Mouse (Mus musculus): ENCODE data around the gene Bsn. TPM values are rescaled to one million over a fixed set of nuclear protein-coding genes. Genes with fewer than 3 reads are reported as not detected.
"Not testable (repeated sequence)": the region's sequence is repeated elsewhere in the genome, so short reads cannot be mapped to it uniquely, and the experiment has no call there.

The Bsn gene
- total RNA-seq, 4 experiments from 2014 or later: 0.02 to 0.07 (median 0.04) TPM

DNA sequence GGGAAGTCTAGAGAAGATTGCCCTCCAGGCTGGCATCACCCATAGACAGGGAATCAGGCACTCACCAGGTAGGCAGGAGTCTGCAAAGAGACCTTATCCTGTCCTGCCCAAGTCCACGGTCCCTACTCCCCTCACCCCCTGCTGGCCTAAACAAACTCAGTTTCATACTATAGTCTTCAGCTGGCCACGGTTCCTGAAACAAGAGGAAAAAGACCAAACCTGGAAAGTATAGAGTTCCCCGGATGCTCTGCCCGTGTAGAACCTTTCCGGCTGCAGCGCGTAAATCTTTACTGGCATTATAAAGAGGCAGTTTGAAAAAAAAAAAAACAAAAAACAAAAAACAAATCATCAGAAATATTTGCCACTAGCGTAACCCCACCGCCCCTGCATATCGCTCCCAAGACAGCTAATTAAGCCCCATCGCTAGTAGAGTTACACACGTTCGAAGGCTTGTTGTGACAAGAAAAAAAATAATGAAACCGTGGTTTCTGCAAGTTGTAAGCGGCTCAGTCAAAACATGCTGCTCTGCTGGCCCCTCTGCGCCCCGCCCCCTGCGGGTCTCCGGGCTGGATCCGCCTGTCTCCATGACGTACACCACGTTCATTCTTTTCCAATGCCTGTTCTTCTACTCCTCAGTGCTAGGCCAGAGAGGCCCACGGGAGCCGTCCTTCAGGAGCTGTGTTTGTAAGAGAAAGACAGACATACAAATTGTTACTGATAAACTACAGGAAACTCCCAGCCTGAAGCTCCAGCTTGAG, 6.9 kb upstream of the Bsn start:
- DNase-seq (ENCODE audit: low spot score in 2 of 2): no peak

GRCm38 (mm10) chr9:108196222-108196621, 6.0 kb upstream of the Bsn start:
- DNase-seq (ENCODE audit: low spot score in 2 of 2): not testable (repeated sequence)

DNA sequence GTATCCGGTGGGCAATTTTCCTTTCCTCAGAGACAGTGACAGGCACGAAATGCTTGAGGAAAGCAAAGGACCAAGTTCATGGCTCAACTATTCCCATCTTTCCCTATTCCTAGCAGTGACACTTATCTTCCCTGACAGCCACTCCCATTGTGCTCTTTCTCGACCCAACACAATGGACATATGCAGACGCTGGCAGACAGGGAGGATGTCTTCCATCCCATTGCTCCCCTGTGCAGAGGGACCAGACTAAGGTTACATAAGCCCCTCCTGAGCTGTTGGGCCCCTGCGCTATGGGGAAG, 747 bp downstream of the Bsn start:
- no peak for DNase-seq (ENCODE audit: low spot score in 2 of 2)

DNA sequence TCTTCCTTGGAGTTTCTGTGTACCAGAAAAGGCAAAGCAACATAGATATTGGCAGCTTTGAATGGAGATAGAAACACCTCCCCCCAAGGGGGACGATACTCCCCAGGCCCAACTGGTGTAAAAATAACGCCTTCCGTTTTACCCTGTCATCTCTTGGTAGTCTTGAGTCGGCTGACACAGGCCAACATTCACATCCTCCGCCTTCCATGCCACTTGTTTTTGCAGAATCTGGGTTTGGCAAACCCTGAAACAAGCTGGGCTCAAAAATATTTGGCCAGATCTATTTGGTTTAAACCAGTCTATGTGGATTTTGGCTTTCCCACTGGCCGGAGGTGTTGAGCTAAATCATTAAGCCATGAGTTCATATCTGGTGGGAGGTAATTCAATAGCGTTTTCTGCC, 1.2 kb downstream of the Bsn start:
- no peak for DNase-seq (ENCODE audit: low spot score in 2 of 2)

DNA sequence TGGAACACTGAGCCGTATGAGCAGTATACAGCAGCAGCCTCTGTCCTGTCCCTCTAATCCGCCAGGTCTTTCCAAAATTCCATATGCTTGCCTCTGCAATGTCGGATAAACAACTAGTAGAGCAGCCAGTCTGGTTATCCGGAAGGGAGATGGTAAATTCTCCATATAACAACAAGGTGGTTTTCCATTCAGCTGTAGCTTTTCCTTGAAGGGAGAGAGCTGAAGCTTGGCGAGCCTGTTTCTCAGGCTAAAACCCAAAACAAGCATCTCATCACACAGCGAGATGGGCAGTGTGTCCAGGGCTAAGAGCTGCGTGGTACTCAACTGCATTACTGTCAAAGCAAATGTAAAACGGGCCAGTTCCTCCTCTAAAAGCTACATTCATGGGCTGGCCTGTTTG, 1.7 kb downstream of the Bsn start:
- no peak for DNase-seq (ENCODE audit: low spot score in 2 of 2)

DNA sequence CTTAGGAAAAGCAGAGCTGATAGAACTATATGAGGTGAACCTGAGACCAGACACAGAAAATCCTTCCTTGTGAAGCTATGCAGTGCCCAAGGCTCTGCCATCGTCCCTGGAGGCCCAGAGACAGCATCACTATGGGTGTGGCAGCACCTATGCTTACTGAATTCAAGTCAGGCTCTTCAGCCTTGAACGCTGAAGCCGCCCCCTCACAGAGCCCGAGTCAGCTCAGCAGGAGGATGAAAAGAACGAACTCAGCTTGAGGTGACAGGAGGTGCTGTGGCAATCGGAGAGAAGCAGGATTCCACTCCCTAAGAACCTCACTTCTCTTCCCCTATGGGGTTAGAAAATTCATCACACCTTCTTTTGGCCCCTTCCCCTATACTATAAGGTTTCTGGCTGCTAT, 2.6 kb downstream of the Bsn start:
- no peak for DNase-seq (ENCODE audit: low spot score in 2 of 2)

GRCm38 (mm10) chr9:108185786-108186185, 4.4 kb downstream of the Bsn start:
- no peak for DNase-seq (ENCODE audit: low spot score in 2 of 2)

DNA sequence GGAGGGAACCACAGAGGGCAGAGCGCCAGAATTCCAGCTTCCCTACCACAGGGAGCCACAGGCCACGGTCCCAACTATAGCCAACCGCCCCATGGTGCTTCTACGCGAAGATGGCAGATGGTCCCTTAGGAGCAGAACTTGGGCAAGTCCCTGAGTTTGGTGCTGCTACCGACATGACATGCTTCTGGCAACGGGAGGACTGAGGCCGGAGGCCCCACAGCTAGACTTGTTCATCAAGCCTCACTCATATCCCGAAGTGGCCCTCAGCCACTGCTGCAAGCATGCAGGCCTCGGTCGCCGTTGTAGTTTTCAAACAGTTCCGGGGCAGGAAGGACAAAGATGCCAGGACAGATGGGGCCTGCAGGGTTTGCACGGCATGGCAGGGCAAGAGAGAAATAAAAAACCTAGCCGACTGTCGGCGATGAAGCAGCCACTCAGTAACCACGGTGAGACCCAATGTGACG, 6.6 kb downstream of the Bsn start:
- DNase-seq (ENCODE audit: low spot score in 2 of 2): no peak

DNA sequence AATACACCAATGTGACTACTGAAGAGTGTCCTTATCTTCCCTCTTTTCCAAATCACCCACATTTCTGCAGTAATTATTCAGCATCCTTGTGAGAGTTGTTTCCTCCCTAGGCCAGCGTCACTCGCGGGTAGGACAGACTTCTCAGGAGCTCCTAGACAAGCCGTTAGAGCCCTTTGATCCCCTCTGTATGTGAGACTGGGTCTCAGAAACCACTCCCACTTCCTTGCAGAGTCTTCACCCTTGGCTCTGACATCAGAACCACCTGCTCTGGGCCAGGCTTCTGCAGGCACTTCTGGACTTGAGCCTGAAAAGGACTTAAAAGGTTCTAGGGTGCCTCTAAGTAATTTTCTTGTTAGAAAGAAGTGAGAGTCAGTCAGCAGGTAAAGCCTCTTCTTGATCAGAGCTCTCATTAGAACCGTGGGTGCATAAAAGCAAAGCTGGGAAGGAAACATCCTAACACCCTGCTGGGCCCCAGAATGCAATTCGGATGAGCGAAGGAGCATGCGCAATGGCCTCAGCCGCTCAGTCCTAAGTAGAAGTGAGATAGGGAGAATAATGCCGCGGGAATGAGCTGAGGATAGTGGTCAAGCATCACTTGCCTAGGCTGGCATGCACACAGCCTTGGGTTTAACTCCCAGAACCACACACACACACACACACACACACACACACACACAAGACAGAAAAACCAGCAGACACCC, 7.2 kb downstream of the Bsn start:
- DNase-seq (ENCODE audit: low spot score in 2 of 2): no peak

DNA sequence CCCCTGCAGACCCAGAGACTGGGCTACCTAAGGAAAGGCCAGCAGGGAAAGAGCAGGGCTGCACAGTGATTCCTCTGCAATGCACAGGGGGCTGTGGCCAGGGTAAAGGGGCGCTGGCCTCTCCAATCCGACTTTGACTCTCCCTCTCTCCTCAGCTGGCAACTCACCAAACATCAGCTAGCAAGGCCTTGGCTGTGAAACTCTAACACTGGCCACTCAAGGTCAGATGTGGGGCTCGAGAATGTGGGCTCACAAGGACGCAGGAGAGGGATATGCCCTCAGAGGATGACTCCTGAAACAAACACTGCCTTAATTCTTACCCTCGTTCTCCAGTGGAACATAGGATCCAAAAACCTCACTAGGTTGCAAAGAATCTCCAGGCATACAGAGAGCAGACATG, 11.8 kb downstream of the Bsn start:
- no peak for DNase-seq (ENCODE audit: low spot score in 2 of 2)

DNA sequence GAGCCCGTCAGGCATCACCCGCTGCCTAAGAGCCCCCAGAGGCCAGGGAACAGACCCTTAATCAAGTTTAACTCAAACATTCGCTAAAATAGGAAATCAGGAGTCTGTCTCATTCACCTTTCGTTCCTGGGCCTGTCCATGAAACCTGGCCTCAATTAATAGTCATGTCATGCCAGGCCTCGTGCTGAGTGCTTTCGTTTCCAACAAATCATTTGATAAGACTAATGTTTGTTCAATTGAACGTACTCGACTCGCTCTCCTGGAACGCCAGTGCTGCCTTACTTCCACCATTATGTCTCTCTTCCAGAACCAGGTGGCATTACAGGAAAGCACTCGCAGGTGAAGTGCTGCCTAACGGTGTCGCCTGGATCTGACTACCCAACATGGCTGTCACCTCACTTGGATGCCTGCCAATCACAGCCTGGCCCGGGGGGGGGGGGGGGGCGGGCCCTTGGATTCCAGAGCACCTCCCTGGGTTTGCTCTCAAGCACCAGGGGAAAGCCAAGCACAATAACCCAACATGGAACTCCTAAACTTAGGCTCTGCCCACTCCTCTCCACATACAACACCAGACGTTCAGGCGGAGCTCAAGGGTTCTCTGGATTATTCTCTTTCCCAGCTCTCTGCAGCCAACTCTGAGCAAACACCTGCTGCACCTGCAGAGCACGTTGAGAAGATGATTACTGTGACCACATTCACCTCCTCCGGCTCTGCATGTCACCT, 14.9 kb downstream of the Bsn start:
- no peak for DNase-seq (ENCODE audit: low spot score in 2 of 2)

DNA sequence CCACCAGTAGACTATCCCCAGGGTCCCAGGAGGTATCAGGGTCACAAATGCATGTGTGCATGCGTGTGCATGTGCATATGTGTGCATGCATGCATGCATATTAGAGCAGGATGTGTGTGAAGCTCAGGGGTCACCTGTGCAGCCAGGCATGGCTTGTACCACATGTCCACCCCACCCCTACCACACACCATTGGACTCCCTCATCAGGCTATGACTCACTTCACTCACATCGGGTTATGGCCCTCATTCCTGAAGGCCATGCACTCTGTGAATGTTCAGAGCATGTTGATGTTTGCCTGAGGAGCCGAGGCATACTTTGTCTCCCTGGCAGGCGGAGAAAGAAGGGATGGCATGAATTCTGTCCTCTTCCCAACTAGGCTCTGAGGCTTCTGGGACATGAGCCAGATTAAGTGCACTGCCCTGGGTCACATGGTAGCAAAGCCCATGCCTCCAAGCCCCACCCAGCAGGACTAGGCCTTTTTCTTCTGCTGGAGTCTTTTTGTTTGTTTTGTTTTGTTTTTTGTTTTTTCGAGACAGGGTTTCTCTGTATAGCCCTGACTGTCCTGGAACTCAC, 17.3 kb downstream of the Bsn start:
- no peak for DNase-seq (ENCODE audit: low spot score in 2 of 2)

DNA sequence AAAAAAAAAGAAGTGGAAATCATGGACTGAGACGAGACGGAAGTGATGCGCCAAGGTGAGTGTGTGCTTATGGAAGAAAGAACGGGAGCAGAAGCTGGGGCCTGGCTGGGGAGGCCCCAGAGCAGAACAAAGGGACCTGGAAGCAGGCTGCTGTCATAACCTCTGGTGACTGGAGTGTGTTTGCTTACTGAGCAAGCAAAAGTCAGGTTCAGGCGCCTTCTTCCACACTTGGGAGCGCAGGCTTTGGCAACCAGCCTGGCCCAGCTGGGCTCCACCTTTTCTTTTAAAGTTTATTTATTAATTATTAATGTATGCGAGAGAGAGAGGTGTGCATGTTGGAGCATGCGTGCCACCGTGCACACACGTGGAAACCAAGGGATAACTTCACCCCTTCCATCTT, 20.4 kb downstream of the Bsn start:
- DNase-seq (ENCODE audit: low spot score in 2 of 2): no peak

GRCm38 (mm10) chr9:108165143-108165542, 25.0 kb downstream of the Bsn start:
- no peak for DNase-seq (ENCODE audit: low spot score in 2 of 2)

DNA sequence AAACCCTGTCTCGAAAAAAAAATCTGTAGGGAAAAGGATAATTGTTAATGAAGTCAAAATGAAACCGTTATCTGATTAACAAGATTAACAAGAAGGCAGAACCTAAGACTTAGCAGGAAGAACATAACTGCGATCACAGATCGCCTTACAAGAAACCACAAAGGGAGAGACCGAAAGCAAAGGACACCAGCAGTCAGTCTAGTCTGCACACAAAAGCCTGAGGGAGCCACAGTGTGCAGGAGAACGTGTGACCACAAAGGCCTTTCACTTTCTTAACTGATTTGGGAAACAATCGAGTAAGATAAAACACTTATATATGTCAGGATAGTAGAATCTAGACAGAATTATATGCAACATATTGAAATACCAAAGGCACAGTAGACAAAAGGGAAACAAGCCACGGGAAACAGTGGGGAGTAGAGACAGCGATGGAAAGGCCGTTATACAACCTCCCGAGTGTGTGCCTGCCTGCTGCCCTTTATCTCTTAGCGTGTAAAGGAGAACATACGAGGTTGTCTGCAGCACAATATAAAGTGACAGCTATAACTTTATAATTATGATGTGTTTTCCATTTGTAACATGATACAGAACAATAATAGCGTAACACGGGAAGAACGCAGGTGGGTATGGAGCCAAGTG, 26.4 kb downstream of the Bsn start:
- no peak for DNase-seq (ENCODE audit: low spot score in 2 of 2)

- no peak for DNase-seq (ENCODE audit: low spot score in 2 of 2)
Measured at GRCm38 (mm10) chr9:108157891-108158290, 32.3 kb downstream of the Bsn start.

- no peak for DNase-seq (ENCODE audit: low spot score in 2 of 2)
Measured at GRCm38 (mm10) chr9:108157451-108157850, 32.7 kb downstream of the Bsn start.

DNA sequence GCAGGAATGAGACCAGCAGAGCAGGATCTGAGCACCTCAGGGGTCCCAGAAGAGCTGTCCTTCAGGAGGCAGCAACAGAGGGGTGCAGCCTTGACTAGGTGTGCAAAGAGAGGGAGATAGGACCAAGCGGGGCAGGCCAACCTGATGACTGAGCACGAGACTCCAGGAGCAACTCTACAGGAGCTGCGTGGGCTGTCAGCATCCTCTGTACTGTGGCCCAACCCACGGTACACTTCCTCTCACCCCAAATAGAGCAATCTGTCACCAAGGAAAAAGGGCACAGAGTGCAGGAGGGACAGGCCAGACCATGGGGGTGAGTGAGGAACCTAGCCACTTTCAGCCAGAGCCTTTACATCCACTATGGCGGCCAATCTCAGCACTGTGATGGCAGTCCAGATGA, 33.4 kb downstream of the Bsn start:
- DNase-seq (ENCODE audit: low spot score in 2 of 2): no peak

DNA sequence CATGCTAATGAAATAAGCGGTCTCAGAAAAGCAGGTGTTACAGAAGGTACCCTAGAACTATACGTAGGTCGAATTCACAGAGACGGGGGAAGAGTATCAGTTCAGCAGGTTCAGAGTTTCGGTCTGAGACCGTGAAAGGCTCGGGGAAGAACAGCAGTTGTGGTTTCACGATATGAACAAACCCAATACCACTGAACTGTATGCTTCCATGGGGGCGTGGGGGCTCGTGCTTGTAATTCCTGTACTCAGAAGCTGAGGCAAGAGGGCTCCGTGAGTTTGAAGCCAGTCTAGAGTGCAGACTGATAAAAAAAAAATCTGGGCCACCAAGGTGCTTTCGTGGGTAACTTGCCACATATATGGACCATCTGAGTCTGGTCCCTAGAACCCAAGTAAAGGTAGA, 35.4 kb downstream of the Bsn start:
- no peak for DNase-seq (ENCODE audit: low spot score in 2 of 2)

DNA sequence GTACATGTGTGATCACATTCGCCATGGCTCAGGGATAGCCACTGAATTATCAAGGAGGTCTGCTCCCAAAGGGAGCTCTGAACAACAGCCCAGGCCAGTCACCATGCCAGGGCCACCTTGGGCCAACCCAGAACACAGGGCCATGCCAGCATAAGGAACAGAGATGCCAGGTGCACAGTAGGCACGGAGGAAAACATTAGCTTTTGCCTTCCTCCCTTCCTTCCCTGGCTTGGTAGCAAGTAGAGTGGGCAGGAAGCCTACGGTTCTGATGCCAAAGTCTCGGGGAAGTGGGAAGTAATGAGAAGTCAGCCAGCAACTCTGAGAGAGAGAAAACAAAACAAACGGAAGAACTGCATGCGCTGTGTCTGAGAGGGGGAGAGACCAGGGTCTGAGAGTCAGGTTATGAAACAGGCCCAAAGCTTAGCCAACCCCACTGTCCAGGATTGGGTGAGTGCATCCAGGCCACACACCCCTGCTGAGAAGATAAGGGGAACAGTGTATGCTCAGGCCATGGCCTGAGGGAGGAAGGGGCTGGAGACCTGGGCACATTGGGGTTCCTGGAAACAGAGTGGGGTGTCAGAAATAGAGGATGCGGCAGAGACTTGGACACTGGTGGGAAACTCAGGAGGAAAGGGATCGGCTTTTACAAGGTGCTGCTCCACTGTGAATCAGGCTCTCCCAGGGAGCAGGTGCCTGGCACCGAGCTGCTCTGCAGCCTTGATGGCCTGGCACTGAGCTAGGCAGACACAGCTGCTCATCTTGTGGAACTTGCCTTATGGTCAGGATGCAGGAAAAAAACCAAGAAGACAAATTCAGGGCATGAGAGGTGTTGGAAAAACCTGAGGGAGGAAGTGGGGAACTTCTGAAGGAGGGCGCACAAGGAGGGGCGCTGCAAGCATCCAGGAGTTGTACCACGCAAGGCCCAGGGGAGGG, 36.4 kb downstream of the Bsn start:
- no peak for DNase-seq (ENCODE audit: low spot score in 2 of 2)

- DNase-seq (ENCODE audit: low spot score in 2 of 2): no peak
Measured at GRCm38 (mm10) chr9:108150486-108150885, 39.7 kb downstream of the Bsn start.

Measured in gastrocnemius, adult 8-10 months (tissue).